Mouse (Mus musculus) CH12.LX (cell line): ENCODE data around the gene Stra6l. TPM values are rescaled to one million over a fixed set of nuclear protein-coding genes. Genes with fewer than 3 reads are reported as not detected.

ENCODE experiments used
- DNase-seq: peaks from one replicate; pipeline ENCODE4 v3.0.0-alpha.2; 2013; ENCODE audit errors: extremely low read depth
- H3K27ac ChIP-seq: 2 replicates; pipeline ENCODE4 v1.5.1; 2012; ENCODE audit warnings: low read depth, mild to moderate bottlenecking, control low read depth, moderate library complexity; ENCODE audit not compliant: insufficient read depth
- H3K27me3 ChIP-seq: replicated peaks from 2 replicates; pipeline ENCODE3; 2012; ENCODE audit warnings: inconsistent platforms
- H3K36me3 ChIP-seq, 2 experiments: replicated peaks in 1 of 2; 2 replicates each; pipeline versions ENCODE3 to v1.6.1; 2012; ENCODE audit warnings: inconsistent platforms in 1 of 2, low read length in 1 of 2, mild to moderate bottlenecking in 1 of 2, mixed read lengths in 1 of 2, moderate library complexity in 1 of 2; ENCODE audit not compliant: control insufficient read depth in 1 of 2, insufficient read depth in 1 of 2
- H3K4me1 ChIP-seq, 2 experiments: 2 replicates each; pipeline ENCODE4 v1.6.1; 2012; ENCODE audit warnings: inconsistent platforms in 1 of 2, moderate library complexity in 1 of 2; ENCODE audit not compliant: insufficient read depth in 2 of 2, control insufficient read depth in 1 of 2
- H3K4me2 ChIP-seq: 2 replicates; pipeline ENCODE4 v1.6.1; 2012; ENCODE audit warnings: low read depth, mild to moderate bottlenecking, control low read depth; ENCODE audit not compliant: poor library complexity, insufficient read depth, severe bottlenecking
- H3K4me3 ChIP-seq, 3 experiments: fragments of 150-350 bp in 1 of 3; sonication (generic) in 1 of 3; replicated peaks in 1 of 3; 2 replicates each; pipeline versions ENCODE3 to v1.5.1; 2011 to 2012; ENCODE audit warnings: low read depth in 2 of 3, low read length in 2 of 3, mild to moderate bottlenecking in 2 of 3, moderate library complexity in 2 of 3, control low read depth in 1 of 3, improper control_type of control experiment in 1 of 3, inconsistent platforms in 1 of 3, mixed read lengths in 1 of 3; ENCODE audit not compliant: poor library complexity in 1 of 3
- H3K79me2 ChIP-seq: replicated peaks from 2 replicates; pipeline ENCODE4 v1.6.1; 2012; ENCODE audit warnings: mild to moderate bottlenecking, moderate library complexity; ENCODE audit not compliant: control insufficient read depth, poor library complexity, insufficient read depth, severe bottlenecking; ENCODE audit errors: extremely low read depth
- H3K9ac ChIP-seq: 2 replicates; pipeline ENCODE4 v1.6.1; 2012; ENCODE audit warnings: low read depth, mild to moderate bottlenecking, control low read depth, moderate library complexity; ENCODE audit not compliant: insufficient read depth
- H3K9me3 ChIP-seq: replicated peaks from 2 replicates; pipeline ENCODE3; 2012; ENCODE audit warnings: low read length, inconsistent platforms, mixed read lengths
- BHLHE40 ChIP-seq: IDR thresholded peaks from 2 replicates; pipeline ENCODE4 v1.6.1; 2011; ENCODE audit warnings: mild to moderate bottlenecking, low read depth, low read length, improper control_type of control experiment
- E2F4 ChIP-seq: IDR thresholded peaks from 2 replicates; pipeline ENCODE4 v1.6.1; 2011; ENCODE audit warnings: low read depth, low read length, improper control_type of control experiment; ENCODE audit not compliant: insufficient replicate concordance
- GABPA ChIP-seq: IDR thresholded peaks from 2 replicates; pipeline ENCODE4 v1.6.1; 2012; ENCODE audit warnings: low read depth, low read length, improper control_type of control experiment, inconsistent platforms; ENCODE audit not compliant: insufficient replicate concordance
- HCFC1 ChIP-seq: IDR thresholded peaks from 2 replicates; pipeline ENCODE4 v1.6.1; 2012; ENCODE audit warnings: low read depth, mild to moderate bottlenecking, inconsistent platforms, low read length, improper control_type of control experiment
- IRF4 ChIP-seq: IDR thresholded peaks from 2 replicates; pipeline ENCODE4 v1.6.1; 2014; ENCODE audit warnings: low read depth, mild to moderate bottlenecking, inconsistent platforms, low read length, improper control_type of control experiment
- MAX ChIP-seq: IDR thresholded peaks from 2 replicates; pipeline ENCODE4 v1.6.1; 2011; ENCODE audit warnings: low read length, improper control_type of control experiment
- MEF2A ChIP-seq: IDR thresholded peaks from 2 replicates; pipeline ENCODE4 v1.6.1; 2014; ENCODE audit warnings: low read depth, mild to moderate bottlenecking, inconsistent platforms, low read length, improper control_type of control experiment, borderline replicate concordance
- MXI1 ChIP-seq: IDR thresholded peaks from 2 replicates; pipeline ENCODE4 v1.6.1; 2011; ENCODE audit warnings: mild to moderate bottlenecking, low read depth, low read length, improper control_type of control experiment
- MYC ChIP-seq: IDR thresholded peaks from 2 replicates; pipeline ENCODE4 v1.6.1; 2011; ENCODE audit warnings: low read depth, mild to moderate bottlenecking, improper control_type of control experiment, low read length
- NRF1 ChIP-seq: IDR thresholded peaks from 2 replicates; pipeline ENCODE4 v1.6.1; 2014; ENCODE audit warnings: low read depth, mild to moderate bottlenecking, inconsistent platforms, low read length, improper control_type of control experiment, moderate library complexity
- POLR2AphosphoS2 ChIP-seq: IDR thresholded peaks from 2 replicates; pipeline ENCODE4 v1.6.1; 2011; ENCODE audit warnings: low read depth, low read length, improper control_type of control experiment
- RCOR1 ChIP-seq: conservative IDR thresholded peaks from 2 replicates; pipeline ENCODE4 v1.6.1; 2012; ENCODE audit warnings: low read depth, mild to moderate bottlenecking, inconsistent platforms, low read length, improper control_type of control experiment
- TBP ChIP-seq: conservative IDR thresholded peaks from 2 replicates; pipeline ENCODE4 v1.6.1; 2011; ENCODE audit warnings: low read depth, low read length, improper control_type of control experiment
- USF1 ChIP-seq: IDR thresholded peaks from 2 replicates; pipeline ENCODE4 v1.6.1; 2014; ENCODE audit warnings: low read depth, mild to moderate bottlenecking, inconsistent platforms, low read length, improper control_type of control experiment
- USF2 ChIP-seq: conservative IDR thresholded peaks from 2 replicates; pipeline ENCODE4 v1.6.1; 2011; ENCODE audit warnings: low read depth, low read length, improper control_type of control experiment
- ZC3H11A ChIP-seq: IDR thresholded peaks from 2 replicates; pipeline ENCODE4 v1.6.1; 2012; ENCODE audit warnings: low read depth, mild to moderate bottlenecking, inconsistent platforms, low read length, improper control_type of control experiment
- ZMIZ1 ChIP-seq: IDR thresholded peaks from 2 replicates; pipeline ENCODE4 v1.6.1; 2012; ENCODE audit warnings: low read depth, mild to moderate bottlenecking, inconsistent platforms, low read length, improper control_type of control experiment
- dilution Hi-C: fragments of 300-500 bp; cut with MboI; formaldehyde crosslinking; loops from 2 replicates; pipeline ENCODE4 v1.14.3; 2020; ENCODE audit warnings: low sequenced_read_pairs; ENCODE audit not compliant: extremely low pct_unique_long_range_greater_than_20kb, extremely low pct_ligation_motif_present
- in situ Hi-C: fragments of 300-500 bp; cut with MboI; formaldehyde crosslinking; loops from 3 replicates; pipeline ENCODE4 v1.14.3; 2019; ENCODE audit warnings: low sequenced_read_pairs, low pct_ligation_motif_present, low pct_unique_long_range_greater_than_20kb, mixed read lengths
- polyA plus RNA-seq: library from polyadenylated mRNA; unstranded; fragments of >175 nt; gene quantifications from 2 replicates; pipeline ENCODE4 v1.2.1, GENCODE M21; 2012; ENCODE audit warnings: low read depth; ENCODE audit not compliant: insufficient read length
- total RNA-seq, 2 experiments: library from RNA; depleted of rRNA; stranded (reverse); fragments of 300-350 nt in 1 of 2; fragments of >200 nt in 1 of 2; gene quantifications; 2 replicates each; pipeline ENCODE4 v1.2.3; 2012 to 2014

Gene Stra6l
- total and polyA plus RNA-seq, 3 experiments: 0.13 TPM; not detected in 2

DNA sequence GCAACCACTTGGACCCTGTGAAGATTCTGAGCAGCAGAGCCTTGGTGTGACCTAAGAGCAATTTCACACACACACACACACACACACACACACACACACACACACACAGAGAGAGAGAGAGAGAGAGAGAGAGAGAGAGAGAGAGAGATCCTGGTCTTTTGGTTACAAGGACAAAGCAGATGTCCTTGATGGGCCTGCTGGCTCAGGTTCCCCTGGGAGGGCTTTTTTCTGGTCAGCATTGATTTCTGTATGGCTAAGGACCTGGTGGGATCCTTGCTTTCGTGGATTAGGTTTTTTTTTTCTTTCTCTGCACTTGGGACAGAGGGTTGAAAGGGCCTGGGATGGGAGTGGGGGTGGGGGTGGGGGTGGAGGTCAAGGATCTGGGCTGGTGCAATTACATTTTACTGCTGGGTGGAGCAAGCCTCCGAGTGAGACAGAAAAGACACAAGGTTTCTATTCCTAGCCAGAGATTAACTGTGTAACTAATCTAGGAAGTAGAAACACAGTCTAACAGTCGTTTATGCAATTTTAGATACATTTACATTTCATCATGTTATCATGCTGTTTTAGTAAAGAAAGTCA, 48.4 kb upstream of the Stra6l start:
- no peak for DNase-seq
- H3K27me3 ChIP-seq: no peaks in the 10 kb centered on the region
- in situ Hi-C loops: loop anchor here (25.0 kb wide), 1 partner anchor 513 kb away; the partner anchor contains the start of gene Trmt10b

DNA sequence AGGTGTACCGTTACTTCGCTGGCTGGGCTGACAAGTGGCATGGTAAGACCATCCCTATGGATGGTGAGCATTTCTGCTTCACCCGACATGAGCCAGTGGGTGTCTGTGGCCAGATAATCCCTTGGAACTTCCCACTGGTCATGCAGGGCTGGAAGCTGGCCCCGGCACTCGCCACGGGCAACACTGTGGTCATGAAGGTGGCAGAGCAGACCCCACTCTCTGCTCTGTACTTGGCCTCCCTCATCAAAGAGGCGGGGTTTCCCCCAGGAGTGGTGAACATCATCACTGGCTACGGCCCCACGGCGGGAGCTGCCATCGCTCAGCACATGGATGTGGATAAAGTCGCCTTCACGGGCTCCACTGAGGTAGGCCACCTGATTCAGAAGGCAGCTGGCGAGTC, 45.6 kb upstream of the Stra6l start:
- no peak overlapping the region for H3K9ac ChIP-seq
- H3K4me3 ChIP-seq: no peak overlapping the region
- in situ Hi-C loops (no loop called here), dilution Hi-C loops (no loop called here)
- no peak for DNase-seq
- H3K4me1 ChIP-seq: peaks cover 0 to 3% of the 10 kb centered on the region in 2 experiments; a peak in 2 of 4 replicates
- peaks cover 0 to 27% of the 10 kb centered on the region in 2 experiments for H3K36me3 ChIP-seq
- H3K27me3 ChIP-seq: no peaks in the 10 kb centered on the region
- no peaks in the 10 kb centered on the region for H3K79me2 ChIP-seq
- H3K9me3 ChIP-seq: no peaks in the 10 kb centered on the region
- TF ChIP-seq ZMIZ1: no peak
- TF ChIP-seq GABPA: no peak
- no peak for TF ChIP-seq TBP
- TF ChIP-seq E2F4: no peak
- no peak for TF ChIP-seq USF1
- no peak for TF ChIP-seq USF2
- TF ChIP-seq MAX: no peak
- no peak overlapping the region for H3K4me2 ChIP-seq
- H3K27ac ChIP-seq: no peak overlapping the region

More for the DNA sequence above, 48.4 kb upstream of the Stra6l start:
- TF ChIP-seq USF1: no peak
- TF ChIP-seq MYC: no peak
- TF ChIP-seq RCOR1: no peak
- no peak for TF ChIP-seq BHLHE40
- no peak for TF ChIP-seq IRF4
- TF ChIP-seq NRF1: no peak
- no peak for TF ChIP-seq MEF2A
- no peak for TF ChIP-seq HCFC1
- TF ChIP-seq POLR2AphosphoS2: no peak
- TF ChIP-seq MXI1: no peak
- TF ChIP-seq ZC3H11A: no peak
- no peak for TF ChIP-seq GABPA
- Histone ChIP-seq H3K4me3 (no peak overlapping the region), H3K4me1 (peaks cover 0 to 7% of the 10 kb centered on the region in 2 experiments; a peak in 2 of 4 replicates), H3K4me2 (0 out of 2 replicates have a peak overlapping the region, but pooled peaks have one; percentile 55), H3K9me3 (no peaks in the 10 kb centered on the region), H3K27ac (no peak overlapping the region), H3K36me3 (peaks cover 0 to 24% of the 10 kb centered on the region in 2 experiments), H3K9ac (no peak overlapping the region), H3K79me2 (no peaks in the 10 kb centered on the region)
- dilution Hi-C loops: no loop called here
